Mouse (Mus musculus): ENCODE results near the gene Dnase1l3.

The Dnase1l3 gene

GRCm38 (mm10) chr14:7994271-7994767, at the start of gene Dnase1l3:
Gene Dnase1l3, minus strand, starts transcription at chr14:7994573.
- DNase-seq (ENCODE audit: low read depth, low spot score), result no peak

DNA sequence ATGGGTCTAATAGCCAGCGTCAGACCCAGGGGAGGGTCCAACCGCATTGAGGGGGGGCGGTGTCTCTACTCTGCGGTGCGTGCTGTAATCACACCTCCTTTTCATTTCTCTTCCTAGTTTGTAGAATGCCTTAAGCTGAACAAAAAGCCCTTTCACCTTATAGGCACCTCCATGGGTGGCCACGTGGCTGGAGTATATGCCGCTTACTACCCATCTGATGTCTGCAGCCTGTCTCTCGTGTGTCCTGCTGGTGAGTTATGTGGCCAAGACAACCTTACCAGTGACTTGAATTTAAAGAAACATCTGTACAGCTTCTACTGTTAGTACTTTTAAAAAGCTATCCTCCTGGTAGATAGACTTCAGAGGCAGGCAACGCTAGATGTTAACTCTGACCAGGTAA, 48.2 kb upstream of the Dnase1l3 start:
- no peak for DNase-seq (ENCODE audit: low read depth, low spot score)

DNA sequence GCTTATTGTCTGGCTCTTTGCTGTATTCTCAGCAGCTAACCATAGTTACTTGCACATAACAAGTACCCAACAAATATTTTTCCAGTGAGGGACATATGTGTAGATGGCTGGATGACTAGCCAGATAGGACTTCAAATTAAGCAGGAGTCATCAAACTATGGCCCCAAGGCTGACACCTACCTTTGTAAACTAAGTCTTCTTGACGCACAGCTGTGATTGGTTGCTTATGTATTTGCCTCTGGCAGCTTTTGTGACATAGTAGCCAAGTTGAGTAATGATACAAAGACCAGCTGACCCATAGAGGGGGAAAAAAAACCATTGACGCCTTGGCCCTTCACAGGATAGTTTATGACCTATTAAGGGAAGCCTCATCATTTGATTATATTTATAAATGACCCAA, 47.7 kb upstream of the Dnase1l3 start:
- no peak for DNase-seq (ENCODE audit: low read depth, low spot score)

GRCm38 (mm10) chr14:8040911-8041678, 46.7 kb upstream of the Dnase1l3 start:
- DNase-seq (ENCODE audit: low read depth, low spot score), result no peak

GRCm38 (mm10) chr14:8040179-8040578, 45.8 kb upstream of the Dnase1l3 start:
- no peak for DNase-seq (ENCODE audit: low read depth, low spot score)

GRCm38 (mm10) chr14:8038791-8039448, 44.5 kb upstream of the Dnase1l3 start:
- peak; percentile 70 for DNase-seq (ENCODE audit: low read depth, low spot score)

DNA sequence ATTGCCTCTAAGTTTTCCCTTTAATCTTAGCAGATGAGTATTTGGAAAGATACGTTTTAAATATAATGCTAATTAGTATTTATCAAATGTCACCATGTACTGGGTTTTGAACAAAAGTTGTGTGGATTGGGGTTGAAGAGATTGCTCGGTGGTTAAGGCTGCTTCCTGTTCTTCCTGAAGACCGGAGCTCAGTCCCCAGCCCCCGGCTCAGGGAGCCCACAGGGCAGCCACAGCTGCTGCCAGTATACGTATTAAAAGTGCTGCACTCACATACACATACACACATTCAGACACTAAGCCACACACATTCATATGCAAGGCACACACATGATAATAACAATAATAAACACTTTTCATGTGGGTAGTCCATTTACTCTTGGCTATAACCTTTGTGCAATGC, 43.8 kb upstream of the Dnase1l3 start:
- DNase-seq (ENCODE audit: low read depth, low spot score), result no peak

DNA sequence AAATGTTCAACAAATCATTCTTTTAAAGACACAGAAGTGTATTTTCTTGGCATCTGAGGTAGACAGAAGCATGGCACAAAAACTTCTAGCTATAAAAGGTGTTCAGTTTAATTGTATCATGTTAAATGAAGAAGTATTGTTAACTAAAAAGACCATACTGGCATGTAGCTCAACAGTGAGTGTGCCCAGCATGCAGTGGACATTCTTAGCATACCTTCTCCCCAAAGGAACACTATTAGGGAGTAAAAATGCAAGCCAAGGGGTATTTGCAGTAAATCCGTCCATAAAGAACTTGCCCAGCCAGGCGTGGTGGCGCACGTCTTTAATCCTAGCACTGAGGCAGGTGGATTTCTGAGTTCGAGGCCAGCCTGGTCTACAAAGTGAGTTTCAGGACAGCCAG, 42.0 kb upstream of the Dnase1l3 start:
- no peak for DNase-seq (ENCODE audit: low read depth, low spot score)

DNA sequence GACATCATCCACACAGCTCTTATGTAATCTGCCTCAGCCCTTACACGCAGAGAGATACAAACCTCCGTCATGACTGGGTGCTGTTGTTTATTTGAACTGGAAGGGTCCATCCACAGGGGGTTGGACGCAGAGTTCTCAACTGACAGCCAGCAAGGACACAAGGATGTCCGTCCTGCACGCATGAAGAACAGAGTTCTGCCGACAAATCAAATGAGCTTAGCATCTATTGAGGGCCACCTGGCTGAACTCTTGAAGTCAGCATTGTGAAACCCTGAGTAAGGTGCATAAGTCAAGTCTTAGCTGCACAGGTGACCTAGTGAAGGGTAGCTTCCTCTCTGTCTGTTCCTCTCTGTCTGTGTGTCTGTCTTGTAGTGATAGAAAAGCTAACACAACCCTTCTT, 41.6 kb upstream of the Dnase1l3 start:
- no peak for DNase-seq (ENCODE audit: low read depth, low spot score)

GRCm38 (mm10) chr14:8034561-8034960, 40.2 kb upstream of the Dnase1l3 start:
- DNase-seq (ENCODE audit: low read depth, low spot score), result no peak

GRCm38 (mm10) chr14:8032087-8032944, 37.9 kb upstream of the Dnase1l3 start:
- DNase-seq (ENCODE audit: low read depth, low spot score), result peak; percentile 65

- DNase-seq (ENCODE audit: low read depth, low spot score), result no peak
Observed at GRCm38 (mm10) chr14:8030535-8030934, 36.2 kb upstream of the Dnase1l3 start.

DNA sequence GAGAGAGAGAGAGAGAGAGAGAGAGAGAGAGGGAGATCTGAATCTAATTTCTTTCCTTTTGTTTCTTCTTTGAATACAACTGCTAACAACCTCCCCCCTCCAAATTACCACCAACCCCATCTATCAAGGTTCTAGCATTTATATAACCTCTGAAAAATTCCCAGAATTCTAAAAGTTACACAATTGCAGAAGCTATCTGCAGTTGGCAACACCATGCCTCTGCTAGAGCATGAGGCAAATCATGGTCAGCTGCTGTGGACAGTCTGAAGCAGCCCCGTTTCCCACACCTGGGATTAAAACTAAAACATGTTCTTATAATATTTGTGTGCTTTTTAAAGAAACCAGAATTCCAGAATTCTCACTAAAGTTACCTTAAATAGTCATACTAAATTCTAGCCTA, 35.4 kb upstream of the Dnase1l3 start:
- no peak for DNase-seq (ENCODE audit: low read depth, low spot score)

GRCm38 (mm10) chr14:8028086-8028485, 33.7 kb upstream of the Dnase1l3 start:
- DNase-seq (ENCODE audit: low read depth, low spot score), result no peak

DNA sequence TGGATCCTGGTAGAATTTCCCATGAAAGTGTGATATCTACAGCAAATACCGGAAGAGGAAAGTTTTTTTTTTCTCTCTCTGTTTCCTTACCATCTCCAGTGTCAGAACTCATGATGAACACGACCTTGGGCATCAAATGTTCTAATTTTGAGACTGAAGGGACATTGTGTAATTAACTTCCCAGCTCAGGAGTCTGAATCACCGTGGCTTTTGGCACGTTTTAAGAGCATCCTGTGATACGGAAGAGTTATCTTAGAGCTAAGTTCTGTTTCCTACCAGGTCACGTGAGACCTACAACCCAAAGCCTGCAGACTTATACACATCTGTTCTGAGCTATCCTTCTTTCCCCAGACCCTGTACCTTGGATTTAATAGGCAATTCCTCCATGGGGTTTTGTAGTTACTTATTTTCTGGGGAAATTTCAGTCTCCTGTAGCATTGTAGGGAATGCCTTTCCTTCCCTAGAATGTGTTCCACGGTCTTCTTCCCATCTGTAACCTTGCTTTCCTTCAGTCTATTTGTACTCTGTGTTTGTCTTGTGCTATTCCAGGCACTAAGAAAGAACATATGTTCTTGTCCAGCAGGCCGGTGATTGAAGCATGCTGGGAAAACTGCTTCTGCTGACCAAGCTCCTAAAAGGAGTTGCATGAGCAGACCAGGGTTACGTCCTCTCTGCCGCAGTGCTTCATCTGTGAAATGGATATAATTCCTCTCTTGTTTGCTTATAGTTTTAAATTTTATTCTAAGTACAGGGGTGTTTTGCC, 32.6 kb upstream of the Dnase1l3 start:
- no peak for DNase-seq (ENCODE audit: low read depth, low spot score)

- no peak for DNase-seq (ENCODE audit: low read depth, low spot score)
Observed at GRCm38 (mm10) chr14:8024936-8025335, 30.6 kb upstream of the Dnase1l3 start.

DNA sequence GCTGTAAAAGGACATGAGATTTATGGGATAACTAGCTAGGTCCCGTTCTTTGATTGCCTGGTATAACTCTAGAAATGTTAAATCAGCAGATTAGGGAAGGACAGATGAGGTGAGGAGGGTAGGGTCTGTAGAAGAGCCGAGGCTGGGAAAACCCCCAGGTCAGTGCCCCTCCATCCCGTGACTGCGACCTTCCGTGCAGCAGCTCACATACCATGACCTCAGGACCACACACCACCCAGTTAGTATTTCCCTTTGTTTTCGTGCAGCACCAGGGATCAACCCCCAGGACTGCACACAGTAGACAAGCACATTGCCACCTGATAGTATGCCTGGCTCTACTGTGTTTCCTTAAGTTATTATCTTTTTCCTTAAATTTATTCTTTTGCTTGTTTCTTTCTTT, 30.1 kb upstream of the Dnase1l3 start:
- DNase-seq (ENCODE audit: low read depth, low spot score), result no peak

DNA sequence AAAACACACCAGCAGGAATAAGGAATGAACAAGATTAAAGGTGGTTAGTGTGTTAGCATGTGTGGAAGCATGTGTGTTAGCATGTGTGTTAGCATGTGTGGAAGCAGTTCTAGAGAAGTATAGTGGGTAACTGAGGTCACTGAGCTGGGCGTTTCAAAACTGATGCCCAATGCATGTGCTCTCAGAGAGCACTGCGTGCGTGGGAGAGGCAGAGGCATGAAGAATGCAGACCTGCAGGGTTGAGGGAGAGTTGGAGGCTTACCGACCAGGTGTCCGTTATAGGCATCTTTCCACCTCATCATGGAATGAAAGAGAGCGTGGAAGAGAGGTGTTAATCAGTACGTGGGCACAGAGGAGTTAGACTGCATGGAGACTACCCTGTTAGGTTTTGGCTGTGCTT, 26.2 kb upstream of the Dnase1l3 start:
- DNase-seq (ENCODE audit: low read depth, low spot score), result no peak

DNA sequence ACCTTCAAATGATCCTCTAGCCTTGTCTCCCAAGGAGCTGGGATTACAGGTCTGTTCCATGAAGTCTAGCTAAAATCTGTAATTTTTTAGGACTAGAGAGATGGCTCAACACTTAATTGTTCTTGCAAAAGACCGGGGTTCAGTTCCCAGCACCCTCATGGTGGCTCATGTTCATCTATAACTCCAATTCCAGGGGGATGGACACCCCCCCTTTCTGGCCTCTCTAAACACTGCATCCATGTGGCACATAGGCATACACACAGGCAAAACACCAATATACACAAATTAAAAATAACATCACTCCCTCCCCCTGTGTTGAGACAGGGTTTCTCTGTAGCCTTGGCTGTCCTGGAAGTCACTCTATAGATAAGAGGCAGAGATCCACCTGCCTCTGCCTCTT, 25.6 kb upstream of the Dnase1l3 start:
- no peak for DNase-seq (ENCODE audit: low read depth, low spot score)

- DNase-seq (ENCODE audit: low read depth, low spot score), result no peak
Observed at GRCm38 (mm10) chr14:8016951-8017350, 22.6 kb upstream of the Dnase1l3 start.

DNA sequence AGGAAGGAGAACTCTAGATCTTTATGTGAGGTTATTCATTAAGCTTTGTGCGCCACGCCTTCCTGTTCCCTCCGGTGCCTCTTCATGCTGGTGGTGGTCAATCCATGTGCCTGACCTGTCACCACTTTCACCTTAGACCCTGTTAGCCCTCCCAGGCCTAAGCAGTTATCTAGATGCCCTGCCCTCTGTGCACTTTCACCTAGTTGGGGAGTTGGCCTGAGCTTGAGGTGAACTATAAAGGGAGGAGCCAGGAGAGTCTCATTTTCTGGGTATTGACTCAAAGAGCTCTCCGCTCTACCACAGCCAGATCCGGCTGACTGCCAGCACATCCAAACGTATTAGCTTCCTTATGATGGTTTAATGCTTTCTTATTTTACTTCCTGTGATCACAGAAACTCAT, 21.9 kb upstream of the Dnase1l3 start:
- no peak for DNase-seq (ENCODE audit: low read depth, low spot score)
